Mouse (Mus musculus) cerebellum, adult 11 months (tissue): ENCODE data around the gene Rft1.

Experiments
- DNase-seq: peaks from one replicate; pipeline ENCODE4 v3.0.0; 2022

Gene Rft1

GRCm38 (mm10) chr14:30736413-30736812 is 82.3 kb downstream of the Rft1 start:
- no peak for DNase-seq
